Mouse (Mus musculus): ENCODE measurements at regions not wholly inside any gene's neighbourhood (a gene's known extent, or its start where the extent isn't known, plus 50 kb on each side); places are given as distances from the start of the nearest gene placed in this dataset.

GRCm38 (mm10) chr3:33363521-33363920 lies 220.5 kb upstream of the Pex5l start:
- TF ChIP-seq ZNF384 (IDR thresholded peaks at IDR 0.05; ENCODE audit: low read depth, low read length) (no peak), CHD2 (IDR thresholded peaks at IDR 0.05; ENCODE audit: low read depth, low read length) (no peak), ZC3H11A (IDR thresholded peaks at IDR 0.05; ENCODE audit: borderline replicate concordance, low read depth, low read length) (no peak)
